Mouse (Mus musculus) testis, postnatal 10 days (tissue): ENCODE measurements at regions not wholly inside any gene's neighbourhood (a gene's known extent, or its start where the extent isn't known, plus 50 kb on each side); places are given as distances from the start of the nearest gene placed in this dataset.
A peak's percentile ranks its signal among the peaks of the same experiment; 100 is the strongest.
"Not testable (repeated sequence)": the region's sequence is repeated elsewhere in the genome, so short reads cannot be mapped to it uniquely, and the experiment has no call there.

Source experiments
- DNase-seq: peaks from one replicate; pipeline ENCODE4 v3.0.0; 2021; ENCODE audit warnings: low spot score

GRCm38 (mm10) chrX:63991127-63991526, 160.9 kb downstream of the Gm6760 start:
- peak; percentile 35 for DNase-seq

GRCm38 (mm10) chrX:63972386-63972785, 179.6 kb downstream of the Gm6760 start:
- not testable (repeated sequence) for DNase-seq
